Mouse (Mus musculus) testis, adult 2 months (tissue): ENCODE measurements at regions not wholly inside any gene's neighbourhood (a gene's known extent, or its start where the extent isn't known, plus 50 kb on each side); places are given as distances from the start of the nearest gene placed in this dataset.
A peak's percentile ranks its signal among the peaks of the same experiment; 100 is the strongest.

Experiments
- H3K27ac ChIP-seq: fragments of 200-500 bp; 2 replicates; pipeline ENCODE4 v1.5.1; 2012; ENCODE audit warnings: low read depth, low read length; ENCODE audit not compliant: control insufficient read depth, insufficient read depth
- H3K27me3 ChIP-seq: fragments of 200-500 bp; 2 replicates; pipeline ENCODE4 v1.6.1; 2012; ENCODE audit warnings: mild to moderate bottlenecking, low read length, moderate library complexity; ENCODE audit not compliant: control insufficient read depth, insufficient read depth
- H3K36me3 ChIP-seq: fragments of 200-500 bp; 2 replicates; pipeline ENCODE4 v1.6.1; 2012; ENCODE audit warnings: mild to moderate bottlenecking, low read length; ENCODE audit not compliant: control insufficient read depth, insufficient read depth
- H3K4me1 ChIP-seq: fragments of 200-500 bp; 2 replicates; pipeline ENCODE4 v1.6.1; 2012; ENCODE audit warnings: low read length; ENCODE audit not compliant: control insufficient read depth, insufficient read depth
- H3K4me3 ChIP-seq: fragments of 200-500 bp; 2 replicates; pipeline ENCODE4 v1.5.1; 2012; ENCODE audit warnings: low read depth, mild to moderate bottlenecking, low read length, moderate library complexity, mixed read lengths; ENCODE audit not compliant: control insufficient read depth
- CTCF ChIP-seq: fragments of 200-500 bp; IDR thresholded peaks from 2 replicates; pipeline ENCODE4 v1.5.1; 2012; ENCODE audit warnings: low read depth, mild to moderate bottlenecking, inconsistent platforms, low read length, moderate library complexity; ENCODE audit not compliant: control insufficient read depth, insufficient read depth, insufficient replicate concordance
- POLR2A ChIP-seq: fragments of 200-500 bp; IDR thresholded peaks from 2 replicates; pipeline ENCODE4 v1.6.1; 2012; ENCODE audit warnings: low read depth, mild to moderate bottlenecking, inconsistent platforms, low read length, moderate library complexity; ENCODE audit not compliant: control insufficient read depth

DNA sequence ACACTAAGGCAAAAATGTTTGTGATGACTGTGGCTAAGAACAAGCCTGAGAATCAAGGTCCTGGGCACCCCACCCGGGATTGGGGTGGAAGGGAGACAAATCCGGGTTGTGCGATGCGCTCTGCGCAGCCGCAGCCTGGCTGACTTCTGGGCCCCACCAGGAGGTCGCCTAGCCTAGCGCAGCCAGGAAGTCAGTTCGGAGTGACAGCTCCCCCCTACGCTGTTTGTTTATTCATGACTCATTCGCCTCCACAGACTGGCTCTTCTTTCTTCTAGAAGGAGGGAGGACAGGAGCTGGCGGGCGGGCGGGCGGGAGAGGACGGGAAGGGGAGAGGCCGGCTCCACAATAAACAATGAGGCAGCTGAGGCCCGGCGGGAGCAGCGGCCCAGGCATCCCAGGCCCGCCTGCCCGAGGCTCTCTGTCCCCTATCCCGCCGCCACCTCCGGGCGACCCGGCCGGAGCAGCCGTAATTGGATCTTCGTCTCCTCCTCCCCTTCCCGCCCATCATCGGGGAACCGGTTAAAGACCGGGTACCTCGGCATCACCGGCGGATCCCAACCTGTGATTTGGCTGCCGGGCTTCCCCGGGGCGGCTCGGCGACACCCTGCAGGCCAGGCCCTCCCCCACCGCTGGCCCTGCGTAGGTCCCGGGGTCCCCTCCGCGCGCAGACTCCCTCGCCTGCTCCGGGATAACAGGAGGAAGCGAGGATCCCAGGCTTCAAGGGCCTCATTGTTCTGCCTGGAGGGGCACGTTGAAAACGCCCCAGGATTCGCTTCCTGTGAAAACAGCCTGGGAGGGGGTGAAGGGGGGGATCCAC lies 80.9 kb upstream of the Zmiz1 start:
- peak overlapping the region; percentile 67 for H3K27ac ChIP-seq
- no peaks in the 10 kb centered on the region for H3K36me3 ChIP-seq
- H3K27me3 ChIP-seq, result no peaks in the 10 kb centered on the region
- TF ChIP-seq POLR2A (no peak), CTCF (no peak)
- peak overlapping the region; percentile 66 for H3K4me3 ChIP-seq
- peaks cover 12% of the 10 kb centered on the region for H3K4me1 ChIP-seq

DNA sequence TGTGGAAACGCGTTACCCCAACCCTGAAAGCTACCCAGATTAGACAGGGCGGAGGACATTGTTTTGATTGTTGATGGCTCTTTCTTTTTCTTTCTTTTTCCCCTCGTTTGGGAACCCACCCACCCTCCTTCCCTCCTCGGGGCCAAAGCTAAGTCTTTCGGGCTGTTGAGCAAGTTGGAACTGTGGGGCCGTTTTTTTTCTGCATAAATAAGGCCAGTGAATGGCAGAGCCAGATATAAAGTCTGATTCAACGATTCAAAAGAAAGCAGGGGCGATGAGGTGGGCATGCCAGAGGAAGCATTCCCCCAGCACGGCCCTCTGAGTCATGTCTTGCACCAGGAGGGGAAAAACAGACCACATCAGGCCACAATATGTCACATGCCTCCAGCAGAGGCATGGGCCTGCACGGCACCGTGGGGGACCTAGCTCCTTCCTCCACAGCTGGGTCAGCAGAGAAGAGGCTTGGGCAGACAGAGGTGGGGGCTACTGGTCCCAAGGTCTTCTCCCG lies 80.2 kb upstream of the Zmiz1 start:
- Histone ChIP-seq H3K4me1 (peaks cover 12% of the 10 kb centered on the region), H3K4me3 (peak overlapping the region; percentile 66), H3K36me3 (no peaks in the 10 kb centered on the region), H3K27me3 (no peaks in the 10 kb centered on the region), H3K27ac (peak overlapping the region; percentile 40)
- TF ChIP-seq CTCF (no peak), POLR2A (no peak)

DNA sequence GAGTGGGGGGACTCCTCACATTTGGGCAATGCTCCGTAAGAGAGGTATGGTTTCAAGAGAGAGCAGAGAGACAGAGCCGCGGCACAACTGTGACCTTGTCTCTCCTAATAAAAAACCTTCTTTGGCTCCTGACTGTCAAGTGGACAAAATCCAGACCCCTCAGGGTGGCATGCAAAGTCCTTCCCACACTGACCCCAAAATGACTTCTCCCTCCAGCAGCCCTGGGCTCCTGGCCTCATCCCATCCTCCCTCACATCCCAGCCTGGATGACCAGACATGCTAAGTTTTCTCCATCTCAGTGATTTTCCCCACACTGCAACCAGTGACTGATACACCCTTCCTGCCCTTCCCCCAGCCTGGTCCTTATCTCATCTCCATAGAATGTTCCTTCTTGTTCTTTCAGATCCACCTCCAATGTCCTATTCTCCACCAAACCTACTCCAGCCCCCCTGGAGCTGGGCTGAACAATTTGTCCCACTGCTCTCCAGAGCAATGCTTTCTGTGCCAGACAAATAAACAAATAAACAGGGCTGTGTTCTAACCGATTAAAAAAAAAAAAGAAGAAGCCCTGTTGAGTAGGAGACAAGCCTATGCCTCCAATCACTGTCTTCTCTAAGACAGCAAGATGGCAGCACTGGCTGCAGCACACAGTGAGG lies 75.7 kb upstream of the Zmiz1 start:
- Histone ChIP-seq H3K4me3 (no peak overlapping the region), H3K36me3 (no peaks in the 10 kb centered on the region), H3K4me1 (peaks cover 7% of the 10 kb centered on the region), H3K27me3 (no peaks in the 10 kb centered on the region), H3K27ac (no peak overlapping the region)
- TF ChIP-seq POLR2A (no peak), CTCF (no peak)

DNA sequence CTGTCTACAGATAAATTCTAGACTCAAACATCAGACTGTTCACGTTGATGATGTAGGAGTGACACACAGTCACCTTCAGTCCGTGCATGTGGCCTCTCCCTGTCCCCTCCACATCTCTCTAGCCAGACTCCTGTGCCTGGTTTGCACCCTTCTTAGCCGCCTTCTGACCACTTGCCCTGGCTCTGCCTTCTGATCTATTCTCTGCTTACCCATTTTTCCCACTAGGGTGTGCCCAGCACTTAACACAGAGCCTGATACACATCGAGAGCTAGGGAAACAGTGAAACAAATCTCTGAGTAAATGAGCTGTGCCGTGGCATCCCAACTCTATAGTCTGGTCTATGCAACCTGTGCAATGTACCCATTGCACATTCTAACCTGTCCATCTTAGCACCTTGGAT lies 73.3 kb upstream of the Zmiz1 start:
- TF ChIP-seq POLR2A (no peak), CTCF (no peak)
- Histone ChIP-seq H3K27ac (no peak overlapping the region), H3K36me3 (no peaks in the 10 kb centered on the region), H3K4me1 (peaks cover 3% of the 10 kb centered on the region), H3K4me3 (no peak overlapping the region), H3K27me3 (no peaks in the 10 kb centered on the region)

DNA sequence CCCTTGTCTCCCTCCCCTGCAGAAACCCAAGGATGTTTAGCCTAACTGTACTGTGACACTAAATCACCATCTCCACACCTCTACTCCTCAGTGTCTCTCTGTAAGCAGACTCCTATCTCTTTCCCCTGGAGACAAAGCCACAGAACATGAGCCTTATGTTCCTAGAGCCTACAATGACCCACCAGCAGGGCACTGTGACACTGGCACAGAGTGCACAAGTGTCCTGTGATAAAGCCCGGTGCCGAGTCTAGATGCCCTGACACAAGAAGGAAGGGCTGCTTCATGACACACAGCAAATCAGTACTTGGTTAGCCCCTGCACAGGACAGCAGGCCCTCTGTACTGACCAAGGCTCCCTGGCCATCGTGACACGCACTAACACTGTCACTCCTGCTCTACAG lies 71.2 kb upstream of the Zmiz1 start:
- H3K36me3 ChIP-seq, result no peaks in the 10 kb centered on the region
- H3K4me3 ChIP-seq, result no peak overlapping the region
- no peaks in the 10 kb centered on the region for H3K27me3 ChIP-seq
- H3K27ac ChIP-seq, result no peak overlapping the region
- TF ChIP-seq CTCF (no peak), POLR2A (no peak)
- no peaks in the 10 kb centered on the region for H3K4me1 ChIP-seq

DNA sequence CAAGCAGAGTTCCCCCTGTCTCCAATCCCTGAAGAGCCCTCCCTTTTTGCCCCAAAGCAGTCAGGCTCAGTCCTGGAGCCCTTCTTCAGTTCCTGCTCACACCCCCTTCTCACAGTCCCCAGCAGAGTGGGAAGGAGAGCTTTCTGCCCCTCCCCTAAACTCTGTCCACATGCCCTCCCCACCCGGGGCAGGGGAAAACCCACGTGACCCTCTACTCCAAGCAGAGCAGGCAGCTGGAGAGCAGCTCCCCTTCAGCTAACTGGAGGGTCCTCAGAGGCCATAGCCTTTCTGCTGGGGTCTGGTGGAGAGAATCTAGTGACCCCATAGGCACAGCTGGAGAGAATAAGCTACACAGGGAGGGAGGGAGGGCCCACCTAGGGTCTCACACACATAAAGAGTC lies 69.7 kb upstream of the Zmiz1 start:
- no peaks in the 10 kb centered on the region for H3K27me3 ChIP-seq
- no peaks in the 10 kb centered on the region for H3K4me1 ChIP-seq
- H3K36me3 ChIP-seq, result no peaks in the 10 kb centered on the region
- H3K4me3 ChIP-seq, result no peak overlapping the region
- H3K27ac ChIP-seq, result no peak overlapping the region
- TF ChIP-seq POLR2A, result no peak
- TF ChIP-seq CTCF, result no peak

DNA sequence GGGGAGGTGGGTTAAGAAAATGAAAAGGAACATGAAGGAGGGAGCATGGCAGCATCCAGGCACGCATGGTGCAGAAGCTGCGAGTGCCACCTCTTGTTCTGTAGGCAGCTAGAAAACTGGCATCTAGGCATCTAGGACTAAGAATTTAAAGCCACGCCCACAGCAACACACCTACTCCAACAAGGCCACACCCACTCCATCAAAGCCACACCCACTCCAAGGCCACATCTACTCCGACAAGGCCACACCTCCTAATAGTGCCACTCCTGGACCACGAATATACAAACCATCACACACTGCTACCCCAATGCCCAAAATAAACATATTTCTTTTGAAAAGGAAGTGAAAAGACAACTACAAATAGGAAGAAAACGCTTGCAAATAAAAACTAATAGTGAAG lies 66.6 kb upstream of the Zmiz1 start:
- TF ChIP-seq POLR2A, result no peak
- TF ChIP-seq CTCF, result no peak
- H3K27ac ChIP-seq, result no peak overlapping the region

More for the DNA sequence above, 66.6 kb upstream of the Zmiz1 start:
- Histone ChIP-seq H3K4me1 (no peaks in the 10 kb centered on the region), H3K36me3 (no peaks in the 10 kb centered on the region), H3K27me3 (no peaks in the 10 kb centered on the region), H3K4me3 (no peak overlapping the region)
